Mouse (Mus musculus): ENCODE results near the gene Nr2f6.

Gene Nr2f6

DNA sequence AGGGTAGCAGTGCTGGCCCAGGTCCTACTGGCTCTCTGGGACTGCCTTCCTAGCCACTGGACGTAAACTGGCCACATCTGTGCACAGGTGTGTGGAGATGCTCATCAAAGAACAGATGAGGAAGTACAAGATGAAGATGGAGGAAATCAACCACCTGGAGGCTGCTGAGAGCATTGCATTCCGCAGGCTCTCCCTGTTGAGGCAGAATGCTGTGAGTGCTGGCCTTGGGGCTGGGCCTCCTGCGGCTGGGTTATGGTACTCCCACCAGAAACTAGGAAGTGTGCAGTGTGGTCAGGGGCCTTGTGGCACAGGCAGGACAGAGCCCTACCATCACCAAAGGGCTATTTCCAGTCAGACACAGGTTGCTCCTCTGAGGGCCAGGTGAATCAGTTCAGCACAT, 23.7 kb downstream of the Nr2f6 start:
- WGBS = 90% methylated on average over 3 of the region's 3 CpGs

DNA sequence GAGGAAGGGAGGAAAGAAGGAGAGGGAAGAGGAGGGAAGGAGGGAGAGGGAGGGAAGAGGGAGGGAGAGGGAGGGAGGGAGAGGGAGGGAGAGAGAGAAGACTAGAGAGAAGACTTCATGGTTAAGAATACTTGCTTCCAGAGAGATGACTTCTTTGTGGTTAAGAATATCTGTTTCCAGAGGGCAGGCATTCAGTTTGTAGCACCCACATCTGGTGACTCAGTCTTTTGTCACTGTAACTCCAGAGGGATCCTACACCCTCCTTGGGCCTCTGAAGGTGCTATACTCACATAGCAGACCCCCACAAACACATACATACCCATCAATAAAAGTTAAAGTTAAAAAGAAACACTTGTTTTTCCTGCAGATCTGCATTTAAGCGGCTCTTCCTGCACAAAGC, 30.2 kb downstream of the Nr2f6 start:
- 96% methylated on average over 1 of the region's 1 CpGs for WGBS

DNA sequence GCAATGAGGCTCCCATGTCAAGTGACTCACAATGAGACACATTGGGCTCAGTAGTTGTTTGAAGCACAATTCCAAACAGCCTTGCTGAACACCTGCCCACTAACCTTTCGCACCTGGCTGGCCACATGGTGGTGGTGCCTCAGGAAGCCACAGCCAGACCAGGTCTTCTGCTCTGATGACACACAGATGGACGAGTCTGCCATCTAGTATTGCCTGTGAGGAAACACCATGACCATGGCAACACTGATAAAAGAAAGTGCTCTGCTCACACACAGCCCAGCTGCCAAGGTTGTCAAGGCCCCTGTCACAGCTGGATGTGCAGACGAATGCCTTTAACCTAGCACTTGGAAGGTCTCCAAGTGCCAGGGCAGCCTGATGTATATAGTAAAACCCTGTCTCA, 30.6 kb downstream of the Nr2f6 start:
- WGBS = 64% methylated on average over 3 of the region's 3 CpGs

GRCm38 (mm10) chr8:71346581-71346980, 35.2 kb downstream of the Nr2f6 start:
- 57% methylated on average over 1 of the region's 1 CpGs for WGBS

DNA sequence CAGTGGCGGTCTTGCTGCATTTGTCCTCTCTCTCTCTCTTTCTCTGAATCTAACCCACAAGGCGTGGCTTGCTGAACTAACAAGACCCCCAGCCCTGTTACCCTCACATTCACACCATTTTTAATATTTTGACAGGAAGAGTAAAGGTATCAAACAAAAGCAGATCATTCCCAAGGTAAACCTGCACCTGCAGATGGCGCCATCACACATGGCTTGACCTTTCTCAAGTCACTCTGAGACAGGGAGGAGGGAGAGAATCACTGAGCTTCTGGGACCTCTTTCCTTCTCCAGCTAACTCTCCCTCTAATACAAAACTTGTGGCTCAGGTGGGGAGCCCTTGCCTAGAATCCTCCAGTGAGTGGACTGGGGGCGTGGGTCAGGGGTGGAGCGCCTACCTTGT, 41.1 kb downstream of the Nr2f6 start:
- WGBS = 90% methylated on average over 5 of the region's 5 CpGs

- WGBS = 89% methylated on average over 6 of the region's 6 CpGs
Observed at GRCm38 (mm10) chr8:71337834-71338233, 43.9 kb downstream of the Nr2f6 start.

DNA sequence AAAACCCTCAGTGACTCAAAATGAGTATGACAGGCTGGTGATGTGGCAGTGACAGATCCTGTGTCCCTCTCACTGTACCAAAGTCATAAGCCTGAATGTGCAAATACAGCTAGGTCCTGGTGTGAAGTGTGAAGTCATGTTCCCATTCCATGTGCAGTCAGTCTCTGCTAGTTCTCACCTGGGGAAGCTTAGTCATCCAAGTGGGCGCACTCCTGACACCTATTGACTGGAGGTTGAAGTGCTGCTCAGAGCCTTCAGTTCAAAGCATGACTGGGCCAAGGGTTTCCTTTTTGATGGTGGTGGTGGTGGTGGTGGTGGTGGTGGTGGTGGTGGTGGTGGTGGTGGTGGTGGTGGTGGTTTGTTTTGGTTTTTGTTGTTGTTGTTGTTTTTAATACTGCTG, 56.9 kb downstream of the Nr2f6 start:
- WGBS = 93% methylated on average over 1 of the region's 1 CpGs
